Mouse (Mus musculus) hindbrain, embryonic 13.5 days (tissue): Measurements from ENCODE around the gene Vmn1r142. TPM values are rescaled to one million over a fixed set of nuclear protein-coding genes. Genes with fewer than 3 reads are reported as not detected.
"Not testable (repeated sequence)": the region's sequence is repeated elsewhere in the genome, so short reads cannot be mapped to it uniquely, and the experiment has no call there.

Source experiments
- ATAC-seq: fragments of 200-750 bp; cut with Nextera tagmentation; 2 replicates; pipeline ENCODE4 v1.8.0; 2017; ENCODE audit warnings: moderate TSS enrichment; ENCODE audit not compliant: low FRiP score
- H3K27ac ChIP-seq: fragments of 300-500 bp; sonication (generic); 2 replicates; pipeline ENCODE4 v1.5.1; 2015; ENCODE audit warnings: inconsistent platforms, mild to moderate bottlenecking, moderate library complexity
- H3K27me3 ChIP-seq: fragments of 300-500 bp; sonication (generic); 2 replicates; pipeline ENCODE4 v1.6.1; 2015; ENCODE audit warnings: mild to moderate bottlenecking, inconsistent platforms
- H3K36me3 ChIP-seq: fragments of 300-500 bp; sonication (generic); 2 replicates; pipeline ENCODE4 v1.6.1; 2015; ENCODE audit warnings: mild to moderate bottlenecking, inconsistent platforms
- H3K4me1 ChIP-seq: fragments of 300-500 bp; sonication (generic); replicated peaks from 2 replicates; pipeline ENCODE4 v1.6.1; 2015; ENCODE audit warnings: inconsistent platforms
- H3K4me2 ChIP-seq: fragments of 300-500 bp; sonication (generic); 2 replicates; pipeline ENCODE4 v1.6.1; 2015; ENCODE audit warnings: inconsistent platforms, mild to moderate bottlenecking, moderate library complexity
- H3K4me3 ChIP-seq: fragments of 300-500 bp; sonication (generic); 2 replicates; pipeline ENCODE4 v1.5.1; 2015; ENCODE audit warnings: mild to moderate bottlenecking, inconsistent platforms
- H3K9ac ChIP-seq: fragments of 300-500 bp; sonication (generic); 2 replicates; pipeline ENCODE4 v1.6.1; 2015; ENCODE audit warnings: mild to moderate bottlenecking, inconsistent platforms
- H3K9me3 ChIP-seq: fragments of 300-500 bp; sonication (generic); 2 replicates; pipeline ENCODE4 v1.6.1; 2016; ENCODE audit warnings: inconsistent platforms
- WGBS: fragments of 180-500 bp; shearing (Covaris S2); methylation state at CpG from one replicate; pipeline ENCODE4 v1.1.7; 2015; 5-methylcytosine and 5-hydroxymethylcytosine counted together
- polyA plus RNA-seq: library from polyadenylated mRNA; unstranded; fragments of >200 nt; fragmentation: Nextera tagmentation; extraction: Ambion mirVana; gene quantifications from 2 replicates; pipeline ENCODE4 v1.2.1, GENCODE M21; 2015

Vmn1r142 gene
- not detected in 2 replicates for polyA plus RNA-seq

GRCm38 (mm10) chr7:22163935-22164334 lies at the start of gene Vmn1r142:
TSS of gene Vmn1r142 (minus strand) at chr7:22164035.
- WGBS = no CpG with 5 or more reads among the region's 3 CpGs
- H3K9me3 ChIP-seq, H3K27me3 ChIP-seq, H3K4me2 ChIP-seq, ATAC-seq, H3K4me3 ChIP-seq, H3K27ac ChIP-seq, H3K36me3 ChIP-seq, H3K4me1 ChIP-seq, H3K9ac ChIP-seq: not testable (repeated sequence)

- H3K27ac ChIP-seq, ATAC-seq, H3K4me3 ChIP-seq, H3K9me3 ChIP-seq, H3K27me3 ChIP-seq, H3K4me2 ChIP-seq, H3K36me3 ChIP-seq, H3K9ac ChIP-seq, H3K4me1 ChIP-seq: not testable (repeated sequence)
- no CpG with 5 or more reads among the region's 2 CpGs for whole genome bisulfite sequencing
Observed at GRCm38 (mm10) chr7:22201164-22201563, 37.3 kb upstream of the Vmn1r142 start, which contains the start of gene Gm8653. TSS of gene Gm8653 (minus strand) at chr7:22201264.

GRCm38 (mm10) chr7:22189077-22189476 lies 25.2 kb upstream of the Vmn1r142 start, which contains the start of gene Vmn1r143:
TSS of gene Vmn1r143 (plus strand) at chr7:22189377.
- no CpG with 5 or more reads among the region's 3 CpGs for WGBS

GRCm38 (mm10) chr7:22134641-22135040 lies 29.2 kb downstream of the Vmn1r142 start, which contains the start of gene Gm10666:
TSS of gene Gm10666 (minus strand) at chr7:22134741.
- not testable (repeated sequence) for H3K27me3 ChIP-seq, H3K9me3 ChIP-seq, ATAC-seq, H3K4me1 ChIP-seq, H3K9ac ChIP-seq, H3K27ac ChIP-seq, H3K4me3 ChIP-seq, H3K4me2 ChIP-seq, H3K36me3 ChIP-seq
- no CpG with 5 or more reads among the region's 5 CpGs for WGBS

More at GRCm38 (mm10) chr7:22189077-22189476, 25.2 kb upstream of the Vmn1r142 start, which contains the start of gene Vmn1r143:
- not testable (repeated sequence) for H3K27ac ChIP-seq, H3K9me3 ChIP-seq, ATAC-seq, H3K9ac ChIP-seq, H3K4me2 ChIP-seq, H3K27me3 ChIP-seq, H3K36me3 ChIP-seq, H3K4me3 ChIP-seq, H3K4me1 ChIP-seq

GRCm38 (mm10) chr7:22118145-22118544 lies 45.7 kb downstream of the Vmn1r142 start, which contains the start of gene Gm16451:
TSS of gene Gm16451 (minus strand) at chr7:22118245.
- not testable (repeated sequence) for H3K9ac ChIP-seq, ATAC-seq, H3K4me3 ChIP-seq, H3K9me3 ChIP-seq, H3K4me2 ChIP-seq, H3K27me3 ChIP-seq, H3K4me1 ChIP-seq, H3K27ac ChIP-seq, H3K36me3 ChIP-seq
- WGBS = no CpG with 5 or more reads among the region's 2 CpGs

Other genes starting within 250 kb of the Vmn1r142 start
- not detected in 2 replicates for gene Gm5891, start 242.7 kb downstream of the Vmn1r142 start, polyA plus RNA-seq
- gene Vmn1r137, start 169.4 kb downstream of the Vmn1r142 start, polyA plus RNA-seq = not detected in 2 replicates
- not detected in 2 replicates for gene Vmn1r138, start 135.1 kb downstream of the Vmn1r142 start, polyA plus RNA-seq
- gene Gm6176, start 107.7 kb downstream of the Vmn1r142 start, polyA plus RNA-seq = not detected in 2 replicates
- gene Vmn1r139, start 95.0 kb downstream of the Vmn1r142 start, polyA plus RNA-seq = not detected in 2 replicates
- gene Gm16451, start 45.8 kb downstream of the Vmn1r142 start, polyA plus RNA-seq = not detected in 2 replicates
- gene Gm10666, start 29.3 kb downstream of the Vmn1r142 start, polyA plus RNA-seq = not detected in 2 replicates
- not detected in 2 replicates for gene Vmn1r143, start 25.3 kb upstream of the Vmn1r142 start, polyA plus RNA-seq
- gene Gm8653, start 37.2 kb upstream of the Vmn1r142 start, polyA plus RNA-seq = not detected in 2 replicates
- not detected in 2 replicates for gene Gm8453, start 65.4 kb upstream of the Vmn1r142 start, polyA plus RNA-seq
- not detected in 2 replicates for gene Gm4187, start 165.7 kb upstream of the Vmn1r142 start, polyA plus RNA-seq
- gene Gm8660, start 207.0 kb upstream of the Vmn1r142 start, polyA plus RNA-seq = not detected in 2 replicates
- not detected in 2 replicates for gene Vmn1r148, start 249.5 kb upstream of the Vmn1r142 start, polyA plus RNA-seq